Mouse (Mus musculus) CD4-positive, CD25-positive, alpha-beta regulatory T cell, adult 4 months (primary cell): Measurements from ENCODE around the gene Gramd2. TPM values are rescaled to one million over a fixed set of nuclear protein-coding genes. Genes with fewer than 3 reads are reported as not detected.
"Not testable (repeated sequence)": the region's sequence is repeated elsewhere in the genome, so short reads cannot be mapped to it uniquely, and the experiment has no call there.

Source experiments
- ATAC-seq: one replicate; pipeline ENCODE4 v1.8.0; 2017
- polyA plus RNA-seq, 2 experiments: library from polyadenylated mRNA; unstranded; fragments of 100-300 nt; shearing (Covaris generic); gene quantifications; one replicate each; pipeline ENCODE4 v1.2.1; 2017

Gramd2 gene
- polyA plus RNA-seq, 2 experiments from 2014 or later: not detected

DNA sequence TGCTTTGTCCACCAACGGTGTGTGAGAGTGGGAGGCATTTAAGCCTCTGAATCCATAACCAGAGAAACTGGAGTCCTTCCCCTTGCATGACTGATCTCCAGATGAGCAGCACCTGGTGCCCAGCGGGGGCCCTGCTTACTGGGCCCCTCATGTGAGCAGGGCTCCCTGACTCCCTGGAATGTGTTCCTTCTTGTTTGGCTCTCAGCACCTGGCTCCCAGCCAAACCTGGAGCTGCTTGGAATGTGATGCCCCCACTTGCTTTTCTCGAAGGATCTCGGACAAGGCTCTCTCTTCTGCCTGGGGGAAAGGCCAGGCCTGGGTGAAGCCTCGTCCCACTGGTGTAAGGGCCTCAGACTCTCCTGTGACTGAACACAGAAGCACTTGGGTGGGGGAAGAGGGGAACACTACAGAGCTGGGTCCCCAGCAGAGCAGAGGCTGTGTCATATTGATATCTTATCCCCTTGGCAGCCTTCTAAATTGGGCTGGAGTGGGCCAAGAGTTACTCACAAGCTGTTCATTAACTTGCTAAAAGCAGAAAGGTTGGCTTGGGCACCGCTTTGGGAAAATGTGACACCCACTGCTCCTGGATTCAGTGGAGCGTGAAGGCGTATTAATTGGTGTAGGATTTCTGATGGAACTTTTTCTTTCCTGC lies 44.0 kb downstream of the Gramd2 start:
- ATAC-seq: no peak

DNA sequence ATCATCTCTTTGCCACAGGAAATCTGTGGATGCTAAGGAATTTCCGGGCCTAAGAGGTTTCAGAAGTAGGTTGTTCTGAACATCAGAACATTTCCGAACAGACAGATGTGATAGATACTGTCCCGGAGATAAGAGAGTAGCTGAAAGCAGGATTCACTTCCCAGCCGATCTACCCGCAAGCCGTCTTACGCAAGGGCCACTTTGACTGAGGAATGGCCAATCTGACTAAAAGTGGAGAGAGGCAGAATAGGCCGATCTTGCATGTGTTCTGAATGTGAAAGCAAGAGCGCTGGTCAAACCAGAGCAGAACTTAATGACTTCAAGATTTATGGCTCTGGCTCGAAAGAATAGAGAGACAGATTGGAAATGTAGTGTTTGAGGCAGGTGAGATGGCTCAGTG lies 45.6 kb downstream of the Gramd2 start:
- ATAC-seq: no peak

DNA sequence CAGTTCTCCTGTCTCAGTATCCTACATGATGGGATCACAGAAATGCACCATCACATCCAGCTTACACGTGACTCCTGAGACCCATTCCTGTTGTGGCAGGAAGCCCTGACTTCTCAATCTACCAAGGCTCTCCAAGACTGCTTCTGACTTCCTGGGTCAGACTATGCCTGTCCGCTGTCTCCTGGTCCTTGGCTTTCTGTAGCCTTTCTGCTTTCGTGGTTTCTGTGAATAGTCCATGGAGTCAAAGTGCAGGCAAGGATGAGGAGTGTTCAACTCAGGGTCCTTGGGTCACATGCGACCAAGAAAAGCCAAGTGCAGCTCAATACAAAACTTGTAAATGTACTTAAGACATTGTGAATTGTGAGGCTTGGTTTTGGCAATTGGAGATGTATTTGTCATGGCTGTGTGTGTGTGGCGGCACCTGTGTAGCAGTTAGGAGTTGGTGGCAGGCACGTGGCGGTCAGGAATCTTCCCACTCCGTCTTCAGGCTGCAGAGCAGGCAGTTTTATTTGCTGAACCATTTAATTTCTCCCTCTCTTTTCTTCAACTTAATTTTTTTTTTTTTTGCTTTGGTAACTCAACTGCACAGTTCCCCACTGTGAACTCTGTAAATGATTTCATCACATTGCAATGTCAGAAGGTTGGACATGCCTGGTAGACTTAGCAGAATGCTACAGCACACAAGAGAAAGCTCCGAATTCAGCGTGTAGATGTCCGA lies 47.8 kb downstream of the Gramd2 start:
- no peak for ATAC-seq

DNA sequence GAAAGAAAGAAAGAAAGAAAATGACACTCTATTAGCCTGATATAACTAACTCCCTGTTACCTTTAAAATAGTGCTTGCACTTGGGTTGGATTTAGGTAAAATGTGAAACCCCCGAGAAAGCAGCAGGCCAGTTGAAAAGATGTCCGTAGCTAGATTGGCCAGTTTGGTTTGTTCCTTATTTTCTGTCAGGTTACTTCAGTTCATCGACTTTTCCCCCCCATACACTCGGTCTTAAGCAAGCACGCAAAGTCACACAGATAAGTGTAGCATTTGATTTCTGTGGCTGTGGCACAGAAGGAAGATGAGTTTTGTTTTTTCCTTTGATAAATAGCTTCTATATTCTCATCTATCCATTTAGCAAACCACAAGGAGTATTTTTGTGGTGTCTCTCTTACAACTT lies 51.2 kb downstream of the Gramd2 start:
- no peak for ATAC-seq

DNA sequence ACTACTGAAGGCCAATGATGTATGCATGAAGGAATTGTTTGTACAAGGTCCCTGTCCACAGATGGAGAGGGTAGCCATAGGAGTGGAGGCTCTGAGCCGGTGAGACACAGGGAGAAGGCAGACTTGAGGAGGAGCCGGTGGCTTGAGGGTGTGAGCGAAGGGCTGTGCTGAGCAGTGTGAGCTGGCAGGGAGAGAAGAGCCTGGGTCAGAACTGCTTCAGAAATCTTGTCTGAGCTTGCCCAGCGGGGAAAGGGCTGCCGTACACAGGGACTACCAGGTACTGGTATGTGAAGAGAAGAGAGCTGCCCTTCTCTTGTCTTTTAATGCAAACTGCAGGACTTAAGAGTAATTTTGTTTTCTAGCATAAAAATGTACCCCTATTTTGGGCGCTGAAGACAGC lies 53.1 kb downstream of the Gramd2 start:
- ATAC-seq: no peak

DNA sequence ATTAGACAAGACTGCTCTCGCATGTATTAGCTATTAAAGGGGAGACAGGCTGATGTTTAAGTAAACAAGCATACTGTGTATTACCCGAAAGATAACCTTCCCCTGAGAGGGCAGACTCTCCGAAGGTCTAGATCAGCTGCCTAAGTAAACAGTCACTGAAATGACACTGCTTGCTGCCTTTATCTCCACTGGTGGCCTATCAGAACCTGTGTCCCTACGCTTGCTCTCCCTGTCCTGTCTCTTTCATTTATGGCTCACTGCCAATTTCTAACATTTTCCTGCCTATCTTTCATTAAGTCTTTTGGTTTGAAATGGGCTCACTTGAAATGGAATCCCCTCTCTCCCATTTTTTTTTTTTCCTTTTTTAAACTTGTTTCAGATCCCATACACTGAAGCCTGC lies 55.5 kb downstream of the Gramd2 start:
- no peak for ATAC-seq

DNA sequence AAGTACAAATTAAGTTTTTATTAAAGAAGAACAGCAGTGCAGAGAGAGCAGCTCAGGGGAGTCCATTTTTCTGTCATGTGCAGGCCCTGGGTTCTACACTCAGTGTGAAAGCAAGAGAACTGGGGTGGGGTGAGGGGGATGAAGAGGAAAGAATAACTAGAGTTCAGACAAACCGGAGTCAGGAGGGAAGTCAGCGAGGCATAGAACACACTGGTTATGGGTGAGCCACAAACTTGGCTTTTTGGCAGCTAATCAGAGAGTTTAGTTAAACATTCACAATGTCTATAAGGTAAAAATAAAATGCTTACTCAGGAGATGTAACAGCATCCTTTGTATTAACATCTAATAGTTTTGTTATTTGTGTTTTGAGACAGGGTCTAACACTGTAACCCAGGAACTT lies 60.6 kb downstream of the Gramd2 start:
- ATAC-seq: no peak

DNA sequence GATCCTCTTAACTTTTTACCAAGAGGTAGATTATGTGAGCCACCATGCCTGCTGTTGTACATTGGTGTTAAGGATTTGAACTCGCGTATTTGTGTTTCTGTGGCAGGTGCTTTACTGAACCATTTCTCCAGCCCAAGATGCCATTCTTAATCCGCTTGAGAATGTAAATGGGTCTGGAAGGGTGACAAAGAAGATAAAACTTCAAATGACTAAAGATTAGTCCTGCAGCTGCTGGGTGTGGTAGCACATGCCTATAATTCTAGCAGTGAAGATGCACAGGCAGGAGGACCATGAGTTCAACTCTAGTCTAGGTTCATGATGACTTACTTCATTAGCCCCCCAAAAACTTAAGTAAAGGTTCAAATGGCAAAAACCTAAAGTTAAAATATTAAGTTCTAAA lies 64.0 kb downstream of the Gramd2 start:
- no peak for ATAC-seq

DNA sequence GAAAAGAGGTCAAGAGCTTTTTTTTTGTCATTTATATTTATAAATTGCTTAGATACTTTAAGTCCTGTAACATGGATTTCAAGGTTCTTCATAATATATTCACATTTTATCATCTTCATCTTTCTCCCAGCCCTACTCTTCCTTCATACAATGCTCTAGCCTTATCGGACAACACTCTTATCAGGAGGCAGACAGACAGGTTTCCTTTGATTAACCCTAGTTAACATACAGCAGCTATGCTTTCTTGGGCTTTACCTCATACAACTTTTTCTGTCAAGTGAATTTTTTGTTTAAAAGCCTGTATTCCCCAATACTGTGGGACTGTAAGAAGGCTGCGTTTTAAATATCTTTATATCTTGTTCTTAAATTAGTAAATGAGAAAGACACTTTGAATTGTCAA lies 68.4 kb downstream of the Gramd2 start:
- ATAC-seq: no peak

DNA sequence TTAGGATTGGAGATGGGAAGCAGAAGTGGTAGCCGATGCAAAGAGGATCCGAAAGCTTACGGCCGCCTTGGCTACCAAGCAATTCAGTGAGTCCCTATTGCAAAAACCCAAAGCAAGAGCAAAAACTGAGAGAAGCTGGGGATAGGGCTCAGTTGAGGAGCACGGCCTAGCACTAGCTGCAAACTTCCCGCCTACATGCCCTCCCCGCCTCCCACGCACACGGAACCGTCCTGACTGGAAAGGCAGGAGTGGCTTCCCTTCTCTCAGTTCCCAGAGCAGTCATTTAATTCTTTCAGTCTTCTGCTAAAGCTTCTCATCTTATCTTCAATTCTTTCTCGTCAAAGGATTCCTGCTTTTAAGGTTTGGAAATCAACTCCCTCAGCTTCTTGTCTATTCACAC lies 69.0 kb downstream of the Gramd2 start:
- no peak for ATAC-seq

DNA sequence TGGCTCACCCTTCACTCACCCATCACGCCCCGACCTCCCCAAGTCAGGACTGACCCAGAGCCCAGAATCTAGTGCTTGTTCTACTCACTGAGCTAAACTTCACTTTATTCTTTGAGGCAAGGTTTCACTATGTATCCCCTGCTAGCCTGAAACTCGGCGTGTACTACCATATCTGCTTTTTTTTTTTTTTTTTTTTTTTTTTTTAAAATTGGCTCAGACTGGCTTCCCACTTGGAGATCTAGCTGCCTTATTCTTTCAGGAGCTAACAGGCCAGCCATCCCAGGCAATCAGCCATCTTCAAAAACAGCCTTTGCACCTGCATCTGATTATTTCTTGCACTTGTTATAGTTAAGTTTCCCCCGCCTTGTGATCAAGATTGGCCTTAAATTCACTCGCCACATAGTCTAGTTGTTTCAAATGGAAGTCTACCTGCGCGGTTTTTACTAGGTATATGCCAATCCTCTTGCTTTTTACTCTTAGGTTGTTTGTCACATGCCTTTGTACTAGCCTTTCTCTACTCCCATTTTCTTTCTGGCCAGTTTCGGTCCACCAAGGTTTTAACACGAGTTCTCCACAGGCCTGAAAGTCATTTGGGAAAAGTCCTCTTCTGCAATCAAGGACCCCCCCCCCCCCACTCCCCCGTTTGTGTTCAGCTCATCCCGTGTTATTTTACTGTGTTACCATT lies 69.8 kb downstream of the Gramd2 start:
- no peak for ATAC-seq

DNA sequence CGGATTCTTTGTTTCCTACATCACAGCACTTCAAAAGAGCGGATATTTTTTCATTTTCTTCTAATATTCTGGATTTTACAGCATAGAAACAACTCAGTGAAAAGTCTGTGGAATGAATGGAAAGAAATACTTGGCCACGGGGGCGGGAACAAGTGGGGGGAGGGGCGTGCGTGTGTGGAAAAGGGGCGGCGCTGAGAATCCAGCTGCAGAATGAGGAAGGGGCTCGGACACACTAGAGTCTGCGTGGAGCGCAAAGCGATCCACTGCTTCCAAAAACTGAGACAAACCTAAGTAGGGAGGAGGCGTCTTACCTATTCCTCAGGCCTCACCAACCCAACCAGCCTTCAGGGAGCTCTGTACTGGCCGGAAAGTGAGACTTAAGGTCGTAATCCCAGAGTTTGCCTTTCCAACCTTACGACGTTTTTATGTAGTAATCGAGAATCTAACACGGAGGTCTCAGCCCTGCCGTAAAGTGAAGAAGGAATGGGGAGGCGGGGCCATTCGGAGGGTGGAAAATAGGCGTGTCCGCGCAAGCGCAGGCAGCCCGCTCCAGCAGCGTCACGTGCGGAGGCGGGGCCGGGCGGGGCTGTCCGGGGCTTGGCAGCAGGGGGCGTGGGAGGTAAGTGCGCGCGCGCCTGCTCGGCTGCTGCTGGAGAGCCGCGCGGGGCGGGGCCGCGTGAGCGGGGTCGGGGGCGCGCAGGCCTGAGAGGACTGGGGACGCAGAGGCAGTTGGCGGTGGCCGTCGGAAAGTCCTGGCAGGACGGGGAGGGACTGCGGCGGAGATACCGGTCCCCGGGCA lies 70.5 kb downstream of the Gramd2 start, which contains the start of the genes Senp8 and Myo9a:
Gene Senp8 (minus strand): TSS at position 444 of the 799 bp plus-strand sequence.
Gene Myo9a (plus strand): TSS at position 630 of the 799 bp plus-strand sequence.
- peak; percentile 78 for ATAC-seq

DNA sequence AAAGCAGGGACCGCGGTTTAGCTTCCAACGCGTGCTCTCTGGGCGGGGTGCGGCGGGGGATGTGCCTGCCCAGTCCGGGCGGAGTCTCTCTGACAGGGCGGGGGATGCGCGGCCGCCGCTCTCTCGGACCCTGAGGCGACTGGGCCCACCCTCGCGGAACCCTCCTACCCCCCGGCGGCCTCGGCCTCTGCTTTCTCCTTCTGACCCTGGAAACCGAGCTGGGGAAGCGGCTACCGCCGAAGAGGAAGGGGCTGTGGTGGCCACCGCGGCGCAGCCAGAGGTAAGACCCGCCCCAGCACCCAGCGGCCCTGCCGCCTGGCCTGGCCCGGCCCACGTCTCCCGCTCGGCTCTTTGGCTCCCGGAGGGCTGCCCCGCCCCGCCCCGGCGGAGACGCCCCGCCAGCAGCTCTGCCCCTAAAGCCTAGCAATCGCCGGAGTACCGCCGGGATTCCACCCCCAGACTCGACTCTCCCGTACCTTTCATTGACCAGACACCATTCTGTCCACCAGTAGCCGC lies 71.2 kb downstream of the Gramd2 start:
- ATAC-seq: peak; percentile 71

DNA sequence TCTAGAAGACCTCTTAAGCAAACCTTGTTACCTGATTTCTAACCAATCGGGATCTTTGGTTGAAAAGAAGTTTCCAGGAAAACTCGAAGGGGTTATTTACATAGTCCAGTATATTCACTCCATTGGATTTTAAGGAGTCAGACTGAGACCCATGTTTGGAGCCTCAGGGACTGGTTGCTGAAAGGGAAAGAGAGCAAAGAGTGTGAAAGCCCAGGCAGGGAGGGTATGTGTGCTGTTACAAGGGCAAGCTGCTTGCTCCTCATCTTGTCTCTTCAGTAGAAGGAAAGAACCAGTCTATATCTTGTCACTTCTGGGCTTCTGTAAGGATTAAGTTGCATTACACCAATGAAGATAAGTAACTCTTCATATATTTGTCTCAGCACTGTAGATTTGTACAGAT lies 72.0 kb downstream of the Gramd2 start:
- ATAC-seq: no peak

DNA sequence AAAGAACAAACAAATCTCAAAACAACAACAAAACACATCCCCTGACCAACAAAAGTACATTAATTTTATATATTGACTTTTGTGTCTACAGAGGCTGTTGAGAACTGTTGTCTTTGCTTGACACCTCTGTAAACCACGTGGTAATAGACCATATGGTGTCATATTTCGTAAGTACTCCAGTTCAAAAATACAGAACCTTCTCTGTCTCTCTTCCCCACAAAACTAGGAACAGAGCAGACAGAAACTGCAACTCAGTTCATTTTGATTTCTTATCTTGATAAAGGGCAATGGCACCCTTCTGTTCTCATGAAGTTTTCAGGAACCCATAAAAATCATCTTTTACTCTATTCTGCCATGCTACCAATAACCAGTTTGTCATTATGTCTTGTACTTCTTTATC lies 75.3 kb downstream of the Gramd2 start:
- no peak for ATAC-seq

DNA sequence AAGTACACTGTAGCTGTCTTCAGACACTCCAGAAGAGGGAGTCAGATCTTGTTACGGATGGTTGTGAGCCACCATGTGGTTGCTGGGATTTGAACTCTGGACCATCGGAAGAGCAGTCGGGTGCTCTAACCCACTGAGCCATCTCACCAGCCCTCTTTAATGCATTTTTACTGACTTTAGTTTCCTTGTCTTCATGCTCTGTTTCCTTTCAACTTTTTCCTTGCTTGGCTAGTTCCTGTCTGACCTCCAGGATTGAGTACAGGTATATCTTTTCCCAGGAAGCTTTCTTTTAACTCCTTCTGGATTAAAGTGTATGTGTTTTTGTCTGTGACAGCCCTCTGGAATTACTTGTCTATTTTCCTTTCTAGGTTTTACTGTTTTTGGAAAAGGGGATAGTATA lies 77.1 kb downstream of the Gramd2 start:
- not testable (repeated sequence) for ATAC-seq

DNA sequence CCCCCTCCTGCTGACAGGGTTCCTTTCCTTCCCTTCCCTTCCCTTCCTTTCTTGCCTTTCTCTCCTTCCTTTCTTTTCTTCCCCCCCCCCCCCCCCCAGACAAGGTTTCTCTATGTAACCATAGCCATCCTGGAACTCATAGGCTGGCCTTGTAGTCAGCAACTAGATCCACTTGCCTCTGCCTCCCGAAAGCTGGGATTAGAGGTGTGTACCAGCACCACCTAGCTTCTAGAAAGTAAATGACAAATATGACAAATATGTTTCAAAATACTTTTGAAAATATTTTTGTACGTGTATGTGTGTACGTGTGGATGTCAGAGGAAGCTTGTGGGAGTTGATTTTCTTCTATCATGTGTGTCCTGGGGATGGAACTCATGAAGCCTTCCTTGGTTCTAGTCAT lies 80.6 kb downstream of the Gramd2 start:
- peak; percentile 43 for ATAC-seq

DNA sequence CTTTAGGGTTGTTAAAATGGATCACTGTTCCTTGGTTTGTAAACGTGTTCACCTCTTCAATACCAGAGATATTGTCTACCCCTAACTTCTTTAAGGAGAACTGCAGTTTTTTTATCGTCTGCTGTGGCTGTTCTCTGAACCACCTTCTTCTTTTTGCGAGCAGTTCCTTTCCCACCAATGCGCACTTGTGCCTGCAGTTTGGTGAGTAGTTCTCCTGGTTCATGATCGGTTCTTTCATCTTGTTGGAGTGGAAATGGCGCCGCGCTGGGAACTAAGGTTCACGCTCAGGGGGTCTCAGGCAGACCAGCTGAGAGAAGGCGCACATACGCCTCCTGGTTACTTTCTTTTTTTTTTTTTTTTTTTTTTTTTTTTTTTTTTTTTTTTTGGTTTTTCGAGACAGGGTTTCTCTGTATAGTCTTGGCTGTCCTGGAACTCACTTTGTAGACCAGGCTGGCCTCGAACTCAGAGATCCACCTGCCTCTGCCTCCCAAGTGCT lies 87.1 kb downstream of the Gramd2 start:
- ATAC-seq: not testable (repeated sequence)
